Mouse (Mus musculus): ENCODE measurements around the gene Igf2bp3. TPM values are rescaled to one million over a fixed set of nuclear protein-coding genes. Genes with fewer than 3 reads are reported as not detected.
A peak's percentile ranks its signal among the peaks of the same experiment; 100 is the strongest.
"Not testable (repeated sequence)": the region's sequence is repeated elsewhere in the genome, so short reads cannot be mapped to it uniquely, and the experiment has no call there.

Igf2bp3 gene
- polyA plus RNA-seq (2016; fragmentation: Nextera tagmentation; extraction: Ambion mirVana), result 80.6 and 96.1 TPM in 2 replicates

- no peaks in the 10 kb centered on the region for H3K27me3 ChIP-seq (ENCODE audit: insufficient read depth, poor library complexity, severe bottlenecking)
- H3K27ac ChIP-seq, result peak within 1 kb of the TSS; percentile 99
- no peaks in the 10 kb centered on the region for H3K9me3 ChIP-seq
- no peaks in the 10 kb centered on the region for H3K36me3 ChIP-seq
- WGBS, result under 1% methylated on average over 67 of the region's 68 CpGs
- H3K4me3 ChIP-seq, result peak within 1 kb of the TSS; percentile 99
- DNase-seq (ENCODE audit: low spot score), result peak; percentile 98
- H3K4me1 ChIP-seq, result peaks cover 29% of the 10 kb centered on the region
Measured at GRCm38 (mm10) chr6:49214928-49215747, at the start of gene Igf2bp3. Igf2bp3 (minus strand) TSS chr6:49214957.

GRCm38 (mm10) chr6:49264446-49264845 is 49.7 kb upstream of the Igf2bp3 start:
- peak overlapping the region; percentile 95 for H3K27ac ChIP-seq
- not testable (repeated sequence) for H3K27me3 ChIP-seq (ENCODE audit: insufficient read depth, poor library complexity, severe bottlenecking); H3K36me3 ChIP-seq; H3K9me3 ChIP-seq; DNase-seq (ENCODE audit: low spot score)
- WGBS, result 84% methylated on average over 7 of the region's 7 CpGs
- H3K4me3 ChIP-seq, result peak overlapping the region; percentile 84; the same call in 1 of the 2 replicates
- peaks cover 18% of the 10 kb centered on the region; the same call in 1 of the 2 replicates for H3K4me1 ChIP-seq

- Histone ChIP-seq H3K36me3 (no peaks in the 10 kb centered on the region), H3K27me3 (ENCODE audit: insufficient read depth, poor library complexity, severe bottlenecking) (no peaks in the 10 kb centered on the region), H3K9me3 (no peaks in the 10 kb centered on the region), H3K4me1 (peaks cover 23% of the 10 kb centered on the region; the same call in 1 of the 2 replicates), H3K4me3 (peak within 1 kb of the TSS; percentile 84), H3K27ac (peak within 1 kb of the TSS; percentile 95)
- WGBS, result under 1% methylated on average over 39 of the region's 39 CpGs
- DNase-seq (ENCODE audit: low spot score), result peak; percentile 98
Measured at GRCm38 (mm10) chr6:49263847-49264243, 49.1 kb upstream of the Igf2bp3 start, which contains the start of gene Tra2a. Tra2a (minus strand) TSS chr6:49264033.

- Histone ChIP-seq H3K4me3 (peak overlapping the region; percentile 84), H3K4me1 (peaks cover 23% of the 10 kb centered on the region; the same call in 1 of the 2 replicates), H3K27ac (peak overlapping the region; percentile 95), H3K27me3 (ENCODE audit: insufficient read depth, poor library complexity, severe bottlenecking) (no peaks in the 10 kb centered on the region), H3K36me3 (no peaks in the 10 kb centered on the region), H3K9me3 (no peaks in the 10 kb centered on the region)
- peak; percentile 85 for DNase-seq (ENCODE audit: low spot score)
- WGBS, result under 1% methylated on average over 71 of the region's 71 CpGs
Measured at GRCm38 (mm10) chr6:49263081-49263846, 48.5 kb upstream of the Igf2bp3 start.

GRCm38 (mm10) chr6:49262421-49262820 is 47.7 kb upstream of the Igf2bp3 start:
- whole genome bisulfite sequencing, result under 1% methylated on average over 9 of the region's 9 CpGs
- Histone ChIP-seq H3K36me3 (no peaks in the 10 kb centered on the region), H3K4me1 (peaks cover 23% of the 10 kb centered on the region; the same call in 1 of the 2 replicates), H3K4me3 (peak overlapping the region; percentile 84), H3K9me3 (no peaks in the 10 kb centered on the region), H3K27ac (peak overlapping the region; percentile 95), H3K27me3 (ENCODE audit: insufficient read depth, poor library complexity, severe bottlenecking) (no peaks in the 10 kb centered on the region)
- no peak for DNase-seq (ENCODE audit: low spot score)

GRCm38 (mm10) chr6:49259711-49260110 is 45.0 kb upstream of the Igf2bp3 start:
- Histone ChIP-seq H3K36me3 (no peaks in the 10 kb centered on the region), H3K9me3 (no peaks in the 10 kb centered on the region), H3K4me3 (no peak overlapping the region), H3K27ac (no peak overlapping the region), H3K27me3 (ENCODE audit: insufficient read depth, poor library complexity, severe bottlenecking) (no peaks in the 10 kb centered on the region), H3K4me1 (peaks cover 26% of the 10 kb centered on the region; the same call in 1 of the 2 replicates)
- DNase-seq (ENCODE audit: low spot score), result no peak
- WGBS, result 67% methylated on average over 5 of the region's 5 CpGs

GRCm38 (mm10) chr6:49257880-49258279 is 43.1 kb upstream of the Igf2bp3 start:
- WGBS, result 91% methylated on average over 2 of the region's 2 CpGs
- no peak for DNase-seq (ENCODE audit: low spot score)
- no peak overlapping the region for H3K27ac ChIP-seq
- H3K4me3 ChIP-seq, result no peak overlapping the region
- H3K27me3 ChIP-seq (ENCODE audit: insufficient read depth, poor library complexity, severe bottlenecking), result no peaks in the 10 kb centered on the region
- no peaks in the 10 kb centered on the region for H3K9me3 ChIP-seq
- H3K4me1 ChIP-seq, result peaks cover 26% of the 10 kb centered on the region; the same call in 1 of the 2 replicates
- no peaks in the 10 kb centered on the region for H3K36me3 ChIP-seq

- DNase-seq (ENCODE audit: low spot score), result no peak
- peaks cover 49% of the 10 kb centered on the region for H3K36me3 ChIP-seq
Measured at GRCm38 (mm10) chr6:49252207-49252606, 37.5 kb upstream of the Igf2bp3 start.

GRCm38 (mm10) chr6:49251199-49251598 is 36.4 kb upstream of the Igf2bp3 start:
- Histone ChIP-seq H3K9me3 (no peaks in the 10 kb centered on the region), H3K36me3 (peaks cover 56% of the 10 kb centered on the region), H3K4me3 (no peak overlapping the region), H3K27me3 (ENCODE audit: insufficient read depth, poor library complexity, severe bottlenecking) (no peaks in the 10 kb centered on the region), H3K27ac (no peak overlapping the region), H3K4me1 (no peaks in the 10 kb centered on the region)
- WGBS, result 96% methylated on average over 2 of the region's 2 CpGs
- no peak for DNase-seq (ENCODE audit: low spot score)

More at GRCm38 (mm10) chr6:49252207-49252606, 37.5 kb upstream of the Igf2bp3 start:
- 95% methylated on average over 8 of the region's 8 CpGs for WGBS
- Histone ChIP-seq H3K27ac (no peak overlapping the region), H3K4me1 (peaks cover 3% of the 10 kb centered on the region; the same call in 1 of the 2 replicates), H3K27me3 (ENCODE audit: insufficient read depth, poor library complexity, severe bottlenecking) (no peaks in the 10 kb centered on the region), H3K9me3 (no peaks in the 10 kb centered on the region), H3K4me3 (no peak overlapping the region)

GRCm38 (mm10) chr6:49247246-49247645 is 32.5 kb upstream of the Igf2bp3 start:
- H3K27ac ChIP-seq, result no peak overlapping the region
- H3K9me3 ChIP-seq, result no peaks in the 10 kb centered on the region
- H3K4me1 ChIP-seq, result no peaks in the 10 kb centered on the region
- H3K4me3 ChIP-seq, result no peak overlapping the region
- H3K36me3 ChIP-seq, result peaks cover 89% of the 10 kb centered on the region
- 63% methylated on average over 2 of the region's 2 CpGs for WGBS
- DNase-seq (ENCODE audit: low spot score), result no peak
- H3K27me3 ChIP-seq (ENCODE audit: insufficient read depth, poor library complexity, severe bottlenecking), result no peaks in the 10 kb centered on the region

GRCm38 (mm10) chr6:49242331-49242730 is 27.6 kb upstream of the Igf2bp3 start:
- peaks cover 49% of the 10 kb centered on the region for H3K36me3 ChIP-seq
- no peak overlapping the region for H3K27ac ChIP-seq
- no peak for DNase-seq (ENCODE audit: low spot score)
- H3K4me3 ChIP-seq, result no peak overlapping the region
- no peaks in the 10 kb centered on the region for H3K27me3 ChIP-seq (ENCODE audit: insufficient read depth, poor library complexity, severe bottlenecking)
- H3K4me1 ChIP-seq, result no peaks in the 10 kb centered on the region
- no peaks in the 10 kb centered on the region for H3K9me3 ChIP-seq
- WGBS, result 92% methylated on average over 1 of the region's 1 CpGs

GRCm38 (mm10) chr6:49241562-49241961 is 26.8 kb upstream of the Igf2bp3 start:
- no peak for DNase-seq (ENCODE audit: low spot score)
- Histone ChIP-seq H3K36me3 (peaks cover 45% of the 10 kb centered on the region), H3K4me3 (no peak overlapping the region), H3K27ac (no peak overlapping the region), H3K27me3 (ENCODE audit: insufficient read depth, poor library complexity, severe bottlenecking) (no peaks in the 10 kb centered on the region), H3K9me3 (no peaks in the 10 kb centered on the region), H3K4me1 (no peaks in the 10 kb centered on the region)
- WGBS, result 95% methylated on average over 1 of the region's 1 CpGs

- 56% methylated on average over 9 of the region's 9 CpGs for WGBS
- no peak overlapping the region for H3K4me3 ChIP-seq
- H3K4me1 ChIP-seq, result no peaks in the 10 kb centered on the region
- peak; percentile 99 for DNase-seq (ENCODE audit: low spot score)
- H3K27me3 ChIP-seq (ENCODE audit: insufficient read depth, poor library complexity, severe bottlenecking), result no peaks in the 10 kb centered on the region
- no peak overlapping the region for H3K27ac ChIP-seq
- no peaks in the 10 kb centered on the region for H3K36me3 ChIP-seq
- no peaks in the 10 kb centered on the region for H3K9me3 ChIP-seq
Measured at GRCm38 (mm10) chr6:49236331-49236730, 21.6 kb upstream of the Igf2bp3 start.
